Mouse (Mus musculus) megakaryocyte-erythroid progenitor cell, adult 5-6 weeks (primary cell): ENCODE results near the gene Nol9. TPM values are rescaled to one million over a fixed set of nuclear protein-coding genes. Genes with fewer than 3 reads are reported as not detected.
A peak's percentile ranks its signal among the peaks of the same experiment; 100 is the strongest.

Source experiments
- ATAC-seq: replicated peaks from 2 replicates; pipeline ENCODE4 v1.8.0; 2016; ENCODE audit warnings: mild to moderate bottlenecking, inconsistent platforms; ENCODE audit not compliant: severe bottlenecking, poor library complexity, low FRiP score, low TSS enrichment
- total RNA-seq, 2 experiments: library from RNA; stranded (forward) in 1 of 2; stranded (reverse) in 1 of 2; fragments of 200-1000, 215-1000 nt in 1 of 2; fragments of >200 nt in 1 of 2; fragmentation: Nextera tagmentation in 1 of 2; gene quantifications; 2 replicates each; pipeline ENCODE4 v1.2.3; 2014 to 2017

Gene Nol9
- total RNA-seq, 2 experiments from 2014 or later: 60.8 to 64.3 TPM

DNA sequence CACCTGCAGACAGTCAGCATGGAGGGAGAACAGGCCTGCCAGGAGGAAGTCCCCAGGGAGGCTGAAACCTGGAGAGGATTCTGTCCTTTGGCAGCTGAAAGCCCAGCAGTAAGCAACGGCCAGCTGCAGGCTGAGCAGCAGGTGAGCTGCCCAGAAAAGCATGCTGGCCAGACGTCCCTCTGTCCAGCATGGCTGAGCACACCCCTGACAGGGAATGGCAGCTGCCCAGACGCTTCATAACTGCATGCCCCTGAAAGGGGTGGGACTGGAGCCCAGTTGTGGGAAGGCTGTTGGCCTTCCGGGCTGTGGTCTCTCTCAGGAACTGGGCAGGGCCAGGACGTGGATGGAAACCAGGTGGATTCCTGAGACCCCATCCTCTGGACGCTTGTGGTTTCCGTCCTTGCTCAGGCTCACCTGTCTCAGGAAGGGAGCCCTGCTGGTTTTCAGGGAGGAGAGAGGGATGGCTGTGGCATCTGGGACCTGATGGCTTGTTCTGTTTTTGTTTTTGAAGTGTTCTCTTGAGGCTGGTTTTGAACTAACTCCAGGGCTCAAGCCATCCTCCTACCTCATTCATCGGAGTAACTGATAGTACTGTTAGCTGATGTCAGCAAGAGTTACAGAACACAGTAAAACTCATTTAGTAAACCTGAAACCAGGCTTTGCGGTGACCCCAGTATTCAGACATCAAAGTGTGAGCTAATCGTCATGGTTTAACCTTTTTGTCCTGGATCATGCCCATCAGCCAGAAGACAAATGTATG is 716 bp upstream of the Nol9 start, which contains the start of gene Tas1r1:
Gene Tas1r1 (minus strand): TSS at position 344 of the 760 bp plus-strand sequence.
- ATAC-seq: no peak

DNA sequence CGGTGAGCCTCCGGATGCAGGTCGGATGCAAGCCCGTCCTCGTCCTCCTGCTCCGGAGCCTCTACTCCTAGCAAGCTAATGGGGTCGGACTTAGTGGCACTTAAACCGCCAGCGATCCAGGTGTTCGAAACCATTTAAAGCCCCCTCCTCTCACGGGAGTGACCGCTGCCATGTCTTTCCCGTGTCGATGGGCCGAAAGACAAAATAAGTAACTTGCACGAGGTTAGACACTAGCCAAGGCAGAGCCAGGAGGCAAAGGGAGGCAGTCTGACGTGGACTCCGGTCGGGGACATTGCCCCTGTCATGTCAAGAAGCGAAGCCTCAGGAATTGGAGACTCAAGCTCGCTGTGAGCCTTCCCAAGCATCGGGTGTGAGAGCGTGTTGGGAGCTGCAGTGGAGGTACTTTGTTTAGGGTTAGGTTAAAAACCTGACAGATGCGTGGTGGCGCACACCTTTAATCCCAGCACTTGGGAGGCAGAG is 750 bp downstream of the Nol9 start:
- ATAC-seq: peak; percentile 39; the same call in 1 of the 2 replicates

DNA sequence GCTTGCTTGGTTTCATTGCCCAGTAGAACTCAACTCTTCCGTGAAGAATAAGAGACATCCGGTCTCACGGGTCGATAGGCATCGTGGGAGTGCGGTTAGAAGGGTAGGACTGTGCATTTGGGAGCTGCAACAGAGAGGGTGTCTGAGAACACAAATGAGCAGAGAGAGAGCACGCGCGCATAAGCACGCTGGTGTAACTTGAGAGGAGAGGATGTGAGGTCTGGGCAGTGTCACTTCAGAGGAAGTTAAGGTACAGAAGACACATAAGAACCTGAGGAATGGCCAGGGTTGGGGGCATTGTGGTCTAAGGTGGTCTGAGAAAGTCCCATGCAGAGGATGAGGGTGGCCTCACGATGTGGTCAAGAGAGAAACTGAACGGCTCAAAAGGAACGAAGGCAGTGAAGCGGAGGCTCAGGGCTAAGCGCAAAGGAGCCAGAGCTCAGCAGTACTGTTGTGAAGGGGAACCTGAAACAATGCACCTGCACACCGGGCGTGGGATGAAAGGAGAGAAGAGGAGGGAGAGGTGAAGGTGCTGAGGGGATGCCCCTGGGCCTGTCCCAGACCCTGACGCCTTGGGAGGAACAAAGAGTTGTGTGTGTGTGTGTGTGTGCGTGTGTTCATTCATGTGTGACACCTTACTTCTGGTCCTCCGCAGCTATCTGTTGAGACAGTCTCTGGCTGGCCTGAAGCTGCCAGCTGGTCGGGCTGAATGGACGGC is 3.0 kb downstream of the Nol9 start:
- no peak for ATAC-seq

DNA sequence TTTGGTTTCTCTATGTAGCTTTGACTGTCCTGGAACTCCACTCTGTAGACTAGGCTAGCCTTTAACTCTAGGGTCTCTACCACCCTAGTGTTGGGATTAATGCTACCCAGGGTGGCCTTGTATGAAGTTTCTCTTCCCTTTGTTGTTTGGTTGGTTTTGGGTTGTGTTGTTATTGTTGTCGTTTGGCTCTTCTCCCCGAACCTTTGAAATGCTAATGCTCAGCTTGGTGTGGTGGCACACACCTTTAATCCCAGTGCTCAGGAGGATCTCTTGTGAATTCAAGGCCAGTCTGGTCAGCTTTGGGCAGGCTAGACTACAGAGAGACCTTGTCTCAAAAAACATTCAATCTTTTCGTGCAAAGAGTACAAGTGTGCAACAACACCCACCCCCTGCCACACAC is 4.0 kb downstream of the Nol9 start:
- ATAC-seq: no peak

DNA sequence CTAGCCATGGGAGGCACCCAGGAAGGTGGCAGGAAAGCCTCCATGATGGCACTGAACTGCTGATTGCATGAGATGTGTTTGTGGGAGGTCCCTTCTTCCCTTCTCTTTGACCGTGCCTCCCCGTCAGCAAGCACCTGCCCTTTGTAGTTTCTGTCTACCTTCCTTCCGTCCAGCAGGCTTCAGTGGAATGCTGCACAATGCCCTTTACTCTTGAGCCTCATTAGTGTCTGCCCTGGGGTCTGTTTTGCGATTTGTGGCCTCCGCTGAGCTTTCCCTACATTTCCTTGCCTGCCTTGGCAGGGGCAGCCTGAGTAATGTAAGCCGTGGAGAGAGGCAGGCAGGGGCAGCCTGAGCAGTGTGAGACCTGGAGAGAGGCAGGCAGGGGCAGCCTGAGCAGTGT is 5.5 kb downstream of the Nol9 start:
- no peak for ATAC-seq

DNA sequence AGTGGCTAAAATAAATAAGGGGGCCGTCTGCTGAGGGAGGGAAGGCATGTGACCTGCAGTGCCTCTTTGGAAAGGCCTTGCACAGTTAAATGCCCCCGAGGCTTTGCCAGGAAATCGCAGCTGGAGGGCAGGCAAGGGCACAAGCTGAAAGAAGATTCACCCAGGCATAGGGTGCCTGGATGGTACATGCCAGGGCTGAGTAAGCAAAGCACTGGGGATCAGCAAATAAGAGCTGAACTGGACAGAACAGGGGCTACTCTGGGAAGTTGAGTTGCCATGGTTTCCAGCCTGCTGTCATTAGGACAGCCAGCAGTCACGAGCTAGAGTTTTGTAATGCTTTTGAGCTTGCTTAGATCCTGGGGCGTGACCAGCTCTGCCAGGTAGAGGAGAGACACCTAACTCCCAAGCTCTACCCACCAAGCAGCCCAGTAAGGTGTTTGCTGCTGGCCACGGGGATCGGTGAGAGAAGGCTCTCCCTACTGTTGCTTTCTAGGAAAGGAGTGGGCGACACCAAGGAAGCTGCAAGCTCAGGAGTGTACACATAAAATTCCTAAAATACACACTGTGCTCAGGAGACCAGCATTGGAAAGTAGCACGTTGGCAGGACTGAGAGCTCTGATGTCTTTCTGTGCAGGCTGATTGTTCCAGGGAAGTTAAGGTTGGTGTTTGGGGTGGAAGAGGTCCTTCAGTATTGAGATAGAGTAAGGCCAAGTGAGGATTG is 23.4 kb downstream of the Nol9 start:
- no peak for ATAC-seq

DNA sequence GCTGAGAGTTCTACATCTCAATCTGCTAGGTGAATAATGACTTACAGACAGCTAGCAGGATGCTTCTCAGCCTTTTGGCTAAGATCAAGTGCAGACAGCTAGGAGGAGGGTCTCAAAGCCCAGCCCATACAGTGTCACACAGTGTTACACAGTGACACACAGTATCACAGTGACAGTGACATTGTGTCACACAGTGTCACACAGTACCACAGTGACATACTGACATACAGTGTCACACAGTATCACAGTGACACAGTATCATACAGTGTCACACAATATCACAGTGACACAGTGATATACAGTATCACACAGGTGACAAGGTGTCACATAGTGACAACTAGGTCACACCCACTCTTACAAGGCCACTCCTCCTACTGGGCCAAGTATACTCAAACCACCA is 28.2 kb downstream of the Nol9 start:
- ATAC-seq: no peak

DNA sequence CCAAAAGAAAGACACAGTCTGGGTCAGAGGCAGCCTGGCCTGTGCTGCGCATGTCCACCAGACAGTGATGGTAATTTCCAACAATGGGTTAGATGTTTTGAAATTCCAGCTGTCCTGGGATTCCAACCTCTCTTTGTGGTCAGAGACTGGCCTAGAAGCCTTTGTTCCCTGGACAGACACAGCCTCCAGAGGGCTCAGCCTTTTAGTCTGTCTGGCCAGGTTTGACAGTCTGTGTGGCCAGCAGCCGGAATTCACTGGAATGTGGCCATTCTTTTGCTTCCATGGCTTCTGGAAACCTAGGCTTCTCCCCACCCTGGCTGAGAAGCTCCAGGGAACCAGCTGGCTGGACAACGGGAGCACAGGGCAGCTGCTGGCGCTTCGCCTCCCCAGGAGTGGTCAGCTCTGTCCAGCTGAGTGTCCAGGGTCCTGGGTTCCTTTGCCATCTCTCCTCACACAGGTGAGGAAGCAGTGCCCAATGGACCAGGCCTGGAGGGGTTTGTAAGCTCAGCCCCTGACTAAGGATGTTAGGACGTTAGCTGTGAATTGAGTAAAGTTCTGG is 29.1 kb downstream of the Nol9 start:
- ATAC-seq: no peak

DNA sequence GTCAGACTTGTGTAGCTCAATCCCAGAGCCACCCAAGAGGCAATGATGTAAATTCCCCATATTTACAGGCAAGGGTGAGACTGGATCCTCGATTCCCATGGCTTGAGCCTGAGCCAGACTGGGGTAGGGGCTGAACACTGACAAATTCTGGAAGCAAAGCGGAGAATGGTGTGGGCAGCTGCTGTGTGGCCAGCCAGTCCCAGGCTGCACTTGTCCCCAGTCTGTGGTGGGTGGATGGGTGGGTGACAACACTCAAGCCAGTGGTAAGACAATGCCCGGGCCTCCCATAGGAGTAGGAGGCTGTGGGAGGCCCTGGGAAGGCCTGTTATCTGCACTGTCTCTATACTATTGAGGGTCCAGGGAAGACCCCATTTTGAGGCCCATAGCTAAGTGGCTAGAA is 30.1 kb downstream of the Nol9 start:
- ATAC-seq: no peak

DNA sequence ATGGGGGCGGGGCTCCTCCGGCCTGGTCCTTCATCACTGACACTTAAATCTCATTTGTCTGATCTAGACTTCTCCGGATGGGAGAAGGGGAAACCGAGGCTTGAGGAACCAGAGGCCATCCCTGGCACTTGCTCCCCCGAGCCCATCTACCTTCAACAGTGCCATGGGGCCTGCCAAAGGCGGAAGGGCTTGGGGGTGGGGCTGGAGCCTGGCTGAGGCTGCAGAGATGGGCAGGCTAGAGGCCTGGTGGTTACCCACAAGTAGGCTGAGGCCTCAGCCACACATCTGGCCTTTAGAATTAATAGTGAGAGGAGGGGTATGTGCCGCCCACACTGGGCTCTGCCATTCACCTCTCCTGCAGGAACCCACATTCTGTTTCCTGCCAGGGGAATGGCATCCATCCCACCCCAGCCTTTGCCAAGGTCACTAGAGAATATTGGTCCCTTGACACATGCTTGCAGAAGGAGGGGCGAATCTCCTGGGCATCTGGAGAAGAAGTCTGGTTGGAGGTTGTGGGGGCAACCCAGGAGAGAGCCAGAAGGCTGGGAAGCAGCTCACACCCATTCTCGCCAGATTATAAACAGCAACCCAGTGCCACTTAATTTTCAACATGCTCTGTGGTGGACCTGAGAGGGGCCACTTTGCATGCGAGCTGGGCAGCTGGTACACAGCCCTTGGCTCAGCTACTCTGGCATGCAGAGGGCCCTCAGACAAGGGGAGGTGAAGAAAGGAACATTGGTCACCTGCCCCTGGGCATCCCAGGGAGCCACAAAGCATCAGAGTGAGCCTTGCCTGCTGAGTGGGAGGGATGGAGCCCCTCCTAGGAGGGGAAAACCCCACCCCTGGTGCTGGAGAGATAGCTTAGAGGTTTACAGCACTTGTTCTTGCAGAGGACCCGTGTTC is 31.6 kb downstream of the Nol9 start:
- no peak for ATAC-seq

DNA sequence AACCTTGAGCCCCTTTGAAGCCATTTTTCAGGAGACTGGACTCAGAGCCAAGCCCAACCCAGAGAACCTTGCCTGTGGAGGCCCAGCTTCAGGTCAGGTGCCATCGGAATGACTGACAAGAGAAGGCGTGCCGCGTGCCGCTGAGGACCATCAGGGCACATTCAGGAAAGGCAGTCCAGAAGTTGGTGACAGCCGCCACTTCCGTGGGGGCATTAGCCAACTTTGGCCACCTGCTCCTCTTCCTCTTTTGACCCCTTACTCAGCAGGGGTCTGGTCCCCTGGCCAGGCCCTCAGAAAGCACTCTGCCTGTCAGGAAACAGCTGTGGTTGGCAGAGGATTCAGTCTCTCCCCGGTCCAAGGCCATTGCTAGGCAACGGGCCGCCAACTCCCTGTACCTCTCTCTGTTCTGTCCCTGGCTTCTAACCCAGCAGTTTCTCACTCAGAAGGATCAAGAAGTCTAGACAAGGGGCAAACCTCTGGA is 33.0 kb downstream of the Nol9 start, which contains the start of gene Plekhg5:
Gene Plekhg5 (plus strand): TSS at position 378 of the 481 bp plus-strand sequence.
- ATAC-seq: no peak

DNA sequence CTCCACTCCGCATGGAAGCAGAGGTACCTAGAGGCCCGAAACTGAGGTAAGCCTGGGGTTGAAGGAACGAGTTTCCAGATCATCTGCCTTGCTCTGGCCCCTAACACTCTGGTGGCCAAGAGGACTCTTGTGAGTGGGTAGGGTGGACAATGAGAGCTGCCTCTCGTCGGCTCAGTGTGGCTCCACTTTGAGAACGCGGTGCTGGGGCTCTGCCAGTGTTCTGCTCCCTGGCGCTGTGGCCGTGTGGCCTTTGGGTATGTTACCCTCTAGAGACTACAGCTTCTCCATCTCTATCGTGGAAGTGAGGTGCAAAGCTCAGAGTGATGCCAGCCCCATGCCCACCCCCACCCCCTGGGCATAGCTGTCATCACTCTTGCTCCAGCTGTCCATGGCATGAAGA is 33.5 kb downstream of the Nol9 start:
- ATAC-seq: no peak

DNA sequence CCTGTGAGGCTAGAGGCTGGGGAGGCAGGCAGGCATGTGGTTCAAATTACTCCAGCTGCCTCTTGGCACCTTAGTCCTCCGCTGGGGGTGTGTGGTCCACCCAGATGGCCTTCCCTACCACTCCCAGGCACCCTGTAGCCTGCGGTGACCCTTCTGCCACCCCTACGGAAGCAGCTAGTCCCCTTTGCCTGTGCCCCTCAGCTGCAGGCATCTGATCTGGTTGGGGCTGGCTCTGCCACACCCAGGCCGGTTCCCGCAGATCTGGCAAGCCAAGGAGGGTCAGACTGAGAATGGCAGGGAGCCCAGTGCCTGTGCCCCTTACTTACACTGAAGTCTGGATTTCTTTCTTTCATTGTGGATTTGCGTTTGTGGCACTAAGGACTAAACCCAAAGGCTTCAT is 34.6 kb downstream of the Nol9 start:
- ATAC-seq: peak; percentile 56

DNA sequence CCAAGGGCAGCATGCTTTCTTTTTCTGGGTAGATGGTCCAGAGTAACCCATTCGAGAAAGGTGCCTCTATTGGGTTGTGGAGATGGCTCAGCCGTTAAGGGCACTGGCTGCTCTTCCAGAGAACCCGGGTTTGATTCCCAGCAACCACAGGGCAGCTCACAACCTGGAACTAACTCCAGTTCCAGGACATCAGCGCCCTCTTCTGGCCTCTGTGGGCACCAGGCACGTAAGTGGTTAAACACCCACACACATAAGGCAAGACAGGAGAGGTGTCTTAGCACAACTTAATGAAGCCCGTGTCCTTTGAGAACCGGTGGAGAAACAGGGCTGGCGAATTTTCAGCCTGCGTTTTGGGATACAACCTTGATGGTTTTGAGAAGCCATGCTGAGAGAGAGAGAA is 35.4 kb downstream of the Nol9 start:
- ATAC-seq: no peak

DNA sequence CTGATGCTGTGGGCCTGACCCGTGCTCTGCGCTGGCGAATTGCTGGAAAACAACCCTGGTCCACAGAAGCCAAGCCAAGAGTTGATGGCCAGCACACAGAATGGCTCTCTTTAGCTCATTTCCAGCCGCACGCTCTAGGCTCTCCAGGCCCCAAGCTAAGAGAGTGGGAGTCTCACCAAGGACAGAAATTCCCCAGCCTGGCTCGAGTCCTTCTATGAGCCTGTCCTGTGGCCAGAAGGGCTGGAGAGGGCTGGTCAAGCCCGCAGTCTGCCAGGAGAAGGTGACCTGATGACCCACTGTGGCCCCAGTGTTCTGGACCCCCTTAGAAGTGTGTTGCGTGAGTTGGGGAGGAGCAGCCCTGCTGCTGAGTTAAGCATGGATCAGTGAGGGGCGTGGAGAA is 38.1 kb downstream of the Nol9 start:
- no peak for ATAC-seq

DNA sequence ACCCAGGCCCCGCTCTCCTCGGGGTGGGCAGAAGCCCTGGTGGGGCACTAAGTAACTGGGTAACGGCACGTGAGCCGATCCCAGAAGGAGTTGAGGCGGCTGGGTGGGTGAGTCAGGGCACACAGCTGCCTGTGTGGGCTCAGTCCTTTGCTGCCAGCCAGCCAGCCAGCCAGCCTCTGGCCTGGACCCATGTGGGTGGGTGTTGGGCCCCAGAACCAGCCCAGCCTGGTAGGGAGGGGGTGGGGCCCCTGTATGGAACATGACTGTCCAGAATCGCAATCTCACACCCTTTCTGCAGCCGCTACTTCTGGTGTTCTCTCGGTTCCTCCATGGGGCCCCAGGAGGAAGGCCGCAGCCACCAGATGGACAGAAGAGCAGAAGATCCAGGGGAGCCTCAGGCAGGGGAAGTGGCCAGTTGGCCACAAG is 39.0 kb downstream of the Nol9 start:
- ATAC-seq: no peak

DNA sequence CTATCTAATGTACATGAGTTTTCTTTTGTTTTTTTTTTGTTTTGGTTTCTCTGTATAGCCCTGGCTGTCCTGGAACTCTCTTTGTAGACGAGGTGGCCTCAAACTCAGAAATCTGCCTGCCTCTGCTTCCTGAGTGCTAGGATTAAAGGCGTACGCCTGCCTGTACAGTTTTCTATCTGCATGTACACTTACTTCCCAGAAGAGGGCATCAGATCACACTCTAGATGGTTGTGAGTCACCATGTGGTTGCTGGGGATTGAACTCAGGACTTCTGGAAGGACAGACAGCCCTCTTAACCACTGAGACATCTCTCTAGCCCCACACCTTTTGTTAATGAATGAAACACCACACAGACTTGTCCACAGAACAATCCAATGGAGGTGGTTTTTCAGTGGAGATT is 40.1 kb downstream of the Nol9 start:
- ATAC-seq: 0 out of 2 replicates have a peak, but pooled peaks have one; percentile 5

DNA sequence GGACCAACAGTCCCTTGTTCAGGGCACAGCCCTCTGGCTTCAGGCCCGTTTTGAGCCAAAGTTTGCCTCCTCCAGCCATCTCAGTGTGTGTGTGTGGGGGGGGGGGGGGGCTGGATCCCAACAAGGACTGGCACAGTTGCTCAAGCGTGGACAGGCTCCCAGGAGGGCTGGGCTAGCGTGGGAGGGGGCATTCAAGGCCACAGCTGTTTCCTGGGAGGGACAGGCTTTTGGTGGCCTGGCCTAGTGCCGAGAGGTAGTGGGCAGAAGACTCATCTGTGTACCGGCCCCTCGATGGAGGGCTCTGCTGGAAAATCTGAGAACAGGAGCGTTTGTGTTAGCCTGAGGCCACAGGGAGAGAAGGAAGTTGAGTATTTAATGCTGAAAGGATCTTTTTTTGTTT is 40.8 kb downstream of the Nol9 start:
- ATAC-seq: no peak
